Mouse (Mus musculus): Measurements from ENCODE around the gene Dock1.

Gene Dock1

GRCm38 (mm10) chr7:134959086-134959485 lies 288.6 kb downstream of the Dock1 start:
- DNase-seq (ENCODE audit: low spot score in 2 of 2) = no peak

DNA sequence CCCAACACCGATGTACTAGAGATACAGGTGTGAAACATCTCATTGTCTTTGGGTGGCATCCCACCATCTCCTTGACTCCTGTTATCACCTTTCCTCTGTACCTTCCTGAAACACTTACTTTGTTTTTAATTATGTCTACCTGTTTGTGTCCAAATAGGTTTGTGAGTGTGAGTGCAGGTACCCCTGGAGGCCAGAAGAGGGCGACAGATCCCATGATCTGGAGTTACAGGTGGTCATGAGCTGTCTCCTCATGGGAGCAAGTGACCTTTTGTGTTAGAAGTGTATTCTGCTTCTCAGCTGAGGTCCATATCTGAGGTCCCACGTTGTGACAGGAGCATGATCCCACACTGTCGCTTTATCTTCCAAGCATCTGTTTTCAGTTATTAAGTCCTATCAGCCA lies 290.4 kb downstream of the Dock1 start:
- DNase-seq (ENCODE audit: low spot score in 2 of 2) = no peak

GRCm38 (mm10) chr7:134961608-134962007 lies 291.2 kb downstream of the Dock1 start:
- no peak for DNase-seq (ENCODE audit: low spot score in 2 of 2)

GRCm38 (mm10) chr7:134990244-134990643 lies 319.8 kb downstream of the Dock1 start:
- no peak for DNase-seq (ENCODE audit: low spot score in 2 of 2)

DNA sequence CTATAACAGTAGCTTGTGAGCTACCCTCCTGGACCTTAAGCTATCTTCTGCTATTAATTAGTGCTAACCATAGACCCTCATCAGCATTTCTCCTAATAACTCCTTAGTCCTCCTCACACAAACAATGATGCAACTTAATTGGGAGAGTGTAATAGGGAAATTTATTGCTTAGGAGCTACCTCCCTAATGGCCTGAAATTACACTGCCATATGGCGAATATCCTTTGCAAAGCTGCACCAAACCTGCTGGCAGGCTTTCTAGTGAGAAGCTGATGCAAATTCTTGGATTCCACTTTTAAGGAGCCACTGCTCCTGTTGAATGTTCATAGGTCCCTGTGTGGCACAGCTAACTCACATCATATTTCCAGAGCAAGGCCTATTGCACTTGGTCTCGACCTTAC lies 320.5 kb downstream of the Dock1 start:
- no peak for DNase-seq (ENCODE audit: low spot score in 2 of 2)

DNA sequence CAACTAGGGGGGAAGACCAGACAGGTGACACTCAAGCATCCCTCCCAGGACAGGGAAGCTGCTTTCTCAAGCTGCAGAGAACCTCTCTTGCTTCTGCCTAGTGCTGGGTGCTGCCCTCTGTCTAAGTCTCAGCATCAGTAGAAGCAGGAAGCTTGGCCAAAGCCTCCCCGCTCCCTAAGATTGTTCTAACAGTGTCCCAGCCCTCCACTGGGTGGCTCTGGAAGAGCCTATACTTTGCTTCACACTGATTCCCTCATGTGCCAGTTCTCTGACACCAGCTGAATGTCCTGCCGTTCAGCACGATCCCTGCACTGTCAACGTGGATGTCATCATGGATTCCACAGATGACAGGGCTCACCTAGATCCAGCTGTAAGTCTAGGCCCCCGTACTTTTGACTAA lies 324.5 kb downstream of the Dock1 start:
- no peak for DNase-seq (ENCODE audit: low spot score in 2 of 2)

GRCm38 (mm10) chr7:135002216-135002615 lies 331.8 kb downstream of the Dock1 start:
- DNase-seq (ENCODE audit: low spot score in 2 of 2) = no peak

DNA sequence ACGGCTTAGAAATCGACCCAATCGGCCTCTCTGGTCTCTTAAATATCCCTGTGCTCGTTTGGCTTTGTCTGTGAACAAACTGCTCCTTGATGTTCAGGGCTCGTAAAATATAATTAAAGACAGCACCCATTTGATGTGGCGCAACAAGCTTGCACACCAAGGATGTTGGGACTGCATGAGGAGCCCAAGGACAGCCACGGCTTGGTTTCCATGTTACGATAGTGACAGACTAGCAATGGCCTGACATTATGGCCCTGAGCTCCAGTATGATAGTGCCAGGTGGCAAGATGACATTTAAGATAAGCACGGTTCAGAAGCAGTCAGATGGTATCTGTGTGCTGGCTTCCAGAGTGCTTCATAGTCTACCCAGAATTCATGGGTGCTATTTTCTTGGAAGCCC lies 332.4 kb downstream of the Dock1 start:
- DNase-seq (ENCODE audit: low spot score in 2 of 2) = no peak

- DNase-seq (ENCODE audit: low spot score in 2 of 2) = no peak
Observed at GRCm38 (mm10) chr7:135005964-135006560, 335.6 kb downstream of the Dock1 start.

DNA sequence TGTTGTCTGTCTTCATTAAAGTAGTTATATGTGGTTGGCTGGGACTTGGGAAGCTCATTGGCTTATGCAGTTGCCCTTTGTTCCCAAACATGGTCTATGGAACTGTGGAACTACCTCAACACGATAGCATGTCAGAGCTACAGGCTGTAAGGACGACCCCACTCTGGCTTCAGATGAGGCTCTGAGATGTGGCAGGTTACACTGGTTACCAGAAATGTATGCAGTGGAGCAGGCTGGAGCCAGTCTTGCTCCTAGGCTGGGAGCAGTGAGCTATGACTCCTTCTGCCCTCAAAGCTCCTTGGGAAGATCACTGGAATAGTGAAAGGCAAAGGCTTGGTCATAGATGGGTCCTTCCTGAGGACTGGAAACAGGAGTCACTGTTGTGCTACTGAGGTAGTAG lies 337.6 kb downstream of the Dock1 start:
- no peak for DNase-seq (ENCODE audit: low spot score in 2 of 2)

DNA sequence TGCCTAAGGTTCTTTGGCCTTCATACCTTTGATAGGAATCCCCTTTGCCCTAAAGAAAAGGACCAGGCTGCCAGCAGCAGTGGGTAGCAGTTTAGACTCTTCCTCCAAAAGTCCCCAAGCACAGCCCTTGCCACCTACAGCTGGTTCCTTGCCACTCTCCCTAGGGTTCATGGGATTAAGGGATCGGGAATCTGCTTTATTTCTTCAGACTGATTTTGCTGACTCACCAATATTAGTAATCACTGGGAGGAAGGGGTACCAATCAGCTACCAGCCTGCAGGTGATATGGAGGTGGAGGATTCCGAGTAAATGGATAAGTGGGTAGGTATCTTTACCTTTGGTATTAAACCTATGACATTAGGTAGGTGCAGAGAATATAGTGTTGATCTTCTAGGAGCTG lies 340.5 kb downstream of the Dock1 start:
- DNase-seq (ENCODE audit: low spot score in 2 of 2) = no peak

DNA sequence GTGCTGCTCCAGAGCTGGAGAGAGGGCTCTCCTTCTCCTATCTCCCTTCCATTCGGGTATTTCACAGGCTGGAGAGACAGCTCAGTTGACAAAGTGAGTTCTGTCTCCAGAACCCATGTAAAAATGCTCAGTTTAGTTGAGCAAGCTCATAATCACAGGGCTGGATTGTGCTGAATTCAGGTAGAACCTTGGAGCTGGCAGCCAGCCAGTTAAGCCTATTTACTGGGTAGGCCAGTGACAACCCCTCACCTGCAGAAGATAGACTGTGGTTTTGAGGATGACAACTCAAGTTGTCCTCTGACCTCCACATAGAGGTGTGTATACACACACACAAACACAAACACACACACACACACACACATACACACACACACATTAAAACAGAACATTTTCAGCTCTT lies 347.1 kb downstream of the Dock1 start:
- DNase-seq (ENCODE audit: low spot score in 2 of 2) = no peak

DNA sequence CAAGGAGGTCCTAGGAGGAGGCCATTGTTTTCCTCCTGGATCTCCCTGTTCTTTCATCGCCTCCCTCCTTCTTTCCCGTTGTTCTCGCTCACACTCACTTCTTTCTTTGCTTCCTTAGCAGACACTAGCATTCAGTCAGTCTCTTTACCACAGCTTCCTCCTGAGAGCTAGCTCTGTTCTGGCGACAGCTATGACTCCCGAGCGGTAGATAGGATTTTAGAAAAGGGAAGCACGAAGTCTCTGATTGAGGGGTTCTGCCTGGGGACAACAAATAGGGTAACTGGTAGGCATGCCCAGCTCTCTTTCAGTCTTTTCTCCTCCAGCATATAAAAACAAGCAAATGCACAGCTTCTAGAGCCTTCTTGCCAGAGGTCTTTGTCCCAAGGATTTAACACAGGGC lies 350.3 kb downstream of the Dock1 start:
- no peak for DNase-seq (ENCODE audit: low spot score in 2 of 2)

DNA sequence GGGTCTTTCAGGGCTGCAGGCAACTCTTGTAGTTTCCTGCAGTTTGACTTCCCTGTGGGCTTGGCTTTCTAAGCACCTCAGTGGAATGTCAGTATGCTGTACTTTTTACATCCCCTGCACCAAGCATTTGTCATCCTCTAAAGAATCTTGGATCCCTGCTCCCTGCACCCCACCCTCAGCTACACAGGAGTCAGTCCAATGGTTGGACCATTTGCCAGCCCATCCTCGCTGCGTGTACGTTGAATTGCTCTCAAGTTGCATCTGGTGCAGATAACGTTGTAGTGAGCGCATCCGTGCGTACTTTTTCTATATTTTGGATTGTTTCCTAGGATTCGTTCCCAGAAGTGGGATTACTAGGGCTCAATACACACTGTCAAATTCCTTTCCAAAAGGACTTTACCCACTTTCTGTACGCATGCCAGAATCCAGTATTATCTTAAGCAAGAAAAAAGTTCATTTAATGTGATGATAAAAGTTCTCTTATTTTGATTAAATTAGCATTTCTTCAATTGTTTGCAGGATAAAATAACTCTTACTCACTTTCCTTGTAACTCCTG lies 351.2 kb downstream of the Dock1 start:
- DNase-seq (ENCODE audit: low spot score in 2 of 2) = no peak

- no peak for DNase-seq (ENCODE audit: low spot score in 2 of 2)
Observed at GRCm38 (mm10) chr7:135024531-135024930, 354.1 kb downstream of the Dock1 start.

DNA sequence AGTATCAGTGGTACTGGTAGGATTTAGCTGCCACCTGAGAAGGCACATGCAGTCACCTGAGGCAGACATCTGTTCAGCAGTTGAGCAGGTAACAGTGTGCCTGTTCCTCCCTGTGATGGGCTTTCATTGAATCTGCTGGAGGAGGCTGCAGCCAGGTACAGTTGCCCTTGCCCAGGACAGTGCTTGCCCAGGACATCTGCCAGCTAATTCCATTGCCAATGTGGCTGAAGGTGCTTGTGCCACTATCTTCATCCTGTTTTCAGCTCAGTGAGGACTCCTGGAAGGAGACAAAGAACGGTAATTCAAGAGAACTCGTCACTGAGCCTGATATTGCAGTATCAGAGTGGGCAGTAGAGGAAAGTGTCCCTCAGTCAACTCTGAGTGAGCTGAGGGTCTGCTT lies 358.3 kb downstream of the Dock1 start:
- no peak for DNase-seq (ENCODE audit: low spot score in 2 of 2)

DNA sequence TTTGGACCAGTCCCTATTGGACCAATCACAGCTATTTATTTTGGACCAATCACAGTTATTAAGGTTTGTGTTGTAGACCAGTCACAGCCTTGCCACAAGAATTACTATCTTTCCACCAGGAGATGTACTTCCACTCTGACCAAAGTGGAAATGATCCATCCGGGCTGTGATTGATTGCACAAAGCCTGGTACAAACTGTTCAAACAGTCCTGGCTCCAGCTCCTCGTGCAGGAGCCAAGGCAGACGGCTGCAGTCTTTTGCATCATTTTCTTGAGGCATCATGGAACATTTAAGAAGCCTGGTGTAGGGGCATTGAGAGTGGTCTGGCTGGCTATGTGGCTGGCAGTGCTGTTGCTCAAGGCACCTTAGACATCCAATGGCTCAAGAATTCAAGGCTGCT lies 358.7 kb downstream of the Dock1 start:
- no peak for DNase-seq (ENCODE audit: low spot score in 2 of 2)

- DNase-seq (ENCODE audit: low spot score in 2 of 2) = no peak
Observed at GRCm38 (mm10) chr7:135031466-135031865, 361.0 kb downstream of the Dock1 start.

GRCm38 (mm10) chr7:135034811-135035210 lies 364.4 kb downstream of the Dock1 start:
- no peak for DNase-seq (ENCODE audit: low spot score in 2 of 2)

DNA sequence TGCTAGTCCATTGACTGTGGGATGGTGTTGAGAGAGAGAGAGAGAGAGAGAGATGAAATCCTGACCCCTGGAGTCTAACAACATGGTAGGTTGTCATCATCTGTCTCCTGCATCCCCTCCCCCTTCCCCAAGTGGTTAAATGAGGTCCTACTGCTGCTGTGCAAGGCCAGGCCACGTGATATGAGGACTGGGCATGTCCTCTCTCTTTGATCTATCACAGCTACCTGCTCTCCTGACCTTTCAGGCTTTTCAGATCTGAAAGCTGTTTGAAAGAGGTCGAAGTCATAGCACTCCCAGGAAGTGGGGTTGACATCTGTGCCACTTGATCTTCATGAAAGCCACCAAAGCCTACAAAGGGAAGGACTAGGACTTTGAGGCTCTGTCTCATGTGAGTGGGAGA lies 365.2 kb downstream of the Dock1 start:
- DNase-seq (ENCODE audit: low spot score in 2 of 2) = no peak

DNA sequence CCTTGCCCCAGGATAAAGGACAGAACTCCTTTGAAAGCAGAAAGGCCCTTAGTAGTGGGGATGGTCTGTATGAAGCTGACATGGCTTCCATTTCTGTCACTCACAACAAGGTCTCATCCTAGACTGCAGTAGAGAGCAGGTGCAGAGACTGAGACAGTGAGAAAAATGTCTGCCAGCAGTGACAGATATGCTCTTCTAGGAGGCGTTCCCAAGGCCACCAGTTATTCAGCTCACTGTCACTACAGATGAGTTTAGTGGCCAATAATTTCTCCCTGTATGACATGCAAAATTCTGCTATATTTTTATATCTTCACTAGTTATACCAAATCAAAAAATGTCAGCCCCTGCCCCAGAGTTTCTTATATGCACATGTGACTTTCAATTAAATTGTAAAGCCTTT lies 368.5 kb downstream of the Dock1 start:
- DNase-seq (ENCODE audit: low spot score in 2 of 2) = no peak

DNA sequence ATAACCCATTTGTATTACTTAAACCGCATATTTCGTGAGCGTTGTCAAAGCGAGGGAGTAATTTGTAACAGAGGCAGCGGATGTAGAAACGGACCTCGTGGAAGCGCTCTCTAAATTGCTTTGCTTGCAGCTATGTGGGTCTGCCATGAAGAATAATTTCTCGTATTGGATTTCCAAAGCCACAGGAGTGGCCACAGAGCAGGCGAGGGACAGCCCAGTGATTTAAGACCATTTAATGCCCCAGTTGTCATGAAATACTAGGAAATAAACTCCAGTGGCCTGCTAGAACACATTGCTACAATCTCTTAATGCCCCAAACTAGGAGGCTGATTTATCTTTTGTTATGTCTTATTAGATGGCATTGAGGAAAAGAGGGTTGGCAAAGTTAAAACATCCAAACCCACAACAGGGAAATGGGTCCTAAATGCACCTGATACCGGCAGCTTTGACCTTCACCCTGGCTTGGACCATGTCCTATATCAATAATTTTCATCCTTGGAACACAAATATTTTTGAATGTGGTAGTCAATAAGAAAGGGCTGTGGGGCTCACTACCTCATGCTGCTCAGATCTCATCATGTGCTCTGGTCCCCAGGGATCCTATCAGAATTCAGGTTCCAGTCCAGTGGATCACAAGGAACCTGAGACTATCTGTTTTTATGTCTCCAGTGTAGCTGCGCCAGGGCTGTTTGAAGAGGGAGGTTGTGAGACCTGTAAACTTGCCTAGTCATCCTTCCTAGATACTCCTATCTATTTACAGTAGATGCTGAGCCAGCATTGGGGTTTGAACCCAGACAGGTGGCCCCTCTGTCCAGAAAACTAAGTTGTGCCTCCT lies 373.7 kb downstream of the Dock1 start:
- DNase-seq (ENCODE audit: low spot score in 2 of 2) = no peak

DNA sequence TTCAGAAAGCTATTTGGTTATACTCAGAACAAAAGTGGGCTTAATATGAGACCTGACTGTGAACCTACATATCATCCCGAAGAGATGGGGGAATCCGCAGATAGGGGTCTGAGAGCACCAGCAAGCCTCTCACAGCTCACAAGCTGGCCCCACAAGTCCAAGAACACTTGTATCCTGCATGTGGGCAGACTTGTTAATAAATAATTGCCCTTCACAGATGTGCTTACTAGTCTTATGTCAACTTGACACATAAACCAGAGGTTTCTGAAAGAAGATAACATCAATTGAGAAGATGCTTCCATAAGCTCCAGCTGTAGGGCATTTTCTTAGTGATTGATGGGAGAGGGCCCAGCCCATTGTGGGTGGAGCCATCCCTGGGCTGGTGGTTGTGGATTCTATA lies 379.0 kb downstream of the Dock1 start:
- no peak for DNase-seq (ENCODE audit: low spot score in 2 of 2)
